Mouse (Mus musculus): Measurements from ENCODE around the gene Txndc8.
A peak's percentile ranks its signal among the peaks of the same experiment; 100 is the strongest.

Txndc8 gene

DNA sequence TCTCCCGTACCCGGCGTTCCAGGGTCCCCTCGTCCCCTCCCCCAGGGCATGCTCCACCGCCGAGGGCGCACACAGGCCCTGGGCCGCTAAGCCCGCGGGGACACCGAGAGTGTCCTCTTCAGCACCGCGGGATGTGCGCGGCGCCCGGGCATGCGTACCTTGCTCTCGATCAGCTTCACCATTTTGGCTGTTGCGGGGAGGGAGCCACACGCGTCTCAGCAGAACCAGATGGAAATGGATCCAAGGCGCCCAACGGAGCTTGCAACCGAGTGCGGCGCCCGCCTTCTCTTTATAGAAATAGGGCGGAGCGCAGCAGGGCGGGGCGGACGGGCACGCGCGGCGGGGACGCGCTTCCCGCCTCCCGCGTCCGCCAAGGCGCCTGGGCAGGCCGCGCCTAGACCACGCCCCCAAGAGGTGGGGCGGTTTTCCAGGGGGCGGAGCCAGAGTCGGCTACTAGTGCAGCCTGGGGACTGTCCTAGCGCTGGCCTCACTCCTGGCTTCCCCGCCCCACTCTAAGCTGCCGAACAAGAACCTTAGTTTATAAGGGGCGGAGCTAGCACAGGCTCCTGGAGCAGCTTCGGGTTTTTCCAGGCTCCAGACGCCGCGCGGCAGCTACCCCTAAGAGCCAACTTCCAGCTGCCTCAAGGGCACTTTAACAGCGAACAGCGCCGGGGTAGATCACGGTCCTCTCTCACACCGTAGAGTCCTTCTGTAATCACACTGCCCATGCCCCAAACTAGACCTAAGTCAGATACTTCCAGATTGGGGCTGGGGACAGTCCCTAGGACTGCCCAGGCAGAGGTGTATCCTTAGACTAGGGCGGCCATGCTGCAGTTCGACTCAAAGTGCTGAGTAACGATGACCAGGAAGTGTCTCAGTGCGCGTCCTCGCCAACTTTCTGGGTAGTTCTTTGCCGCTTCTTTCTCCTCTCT is 52.6 kb downstream of the Txndc8 start, which contains the start of gene Txn1:
TSS of gene Txn1 (minus strand) at position 383 of the 932 bp plus-strand sequence.
- peak; percentile 94 to 96 for DNase-seq

DNA sequence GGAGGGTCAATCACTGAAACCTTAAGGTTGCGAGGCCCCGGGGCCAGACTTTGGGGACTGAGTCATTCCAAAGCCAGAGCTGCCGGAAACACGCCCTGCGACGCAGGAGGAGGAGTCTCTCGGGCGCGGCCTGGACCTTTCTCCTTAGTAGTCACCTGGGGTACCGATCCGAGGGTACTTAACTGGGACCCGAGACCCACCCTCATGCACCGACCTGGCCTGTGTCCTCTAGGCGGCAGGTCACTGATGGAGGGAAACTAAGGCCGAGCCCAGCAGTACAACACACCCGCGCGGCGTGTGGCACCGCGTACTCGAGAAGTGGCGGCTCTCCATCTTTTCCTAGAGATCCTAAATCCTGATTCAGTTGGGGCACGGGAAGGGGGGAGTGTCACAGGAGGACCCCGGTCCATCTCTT is 53.4 kb downstream of the Txndc8 start:
- peak; percentile 57 to 72 for DNase-seq

DNA sequence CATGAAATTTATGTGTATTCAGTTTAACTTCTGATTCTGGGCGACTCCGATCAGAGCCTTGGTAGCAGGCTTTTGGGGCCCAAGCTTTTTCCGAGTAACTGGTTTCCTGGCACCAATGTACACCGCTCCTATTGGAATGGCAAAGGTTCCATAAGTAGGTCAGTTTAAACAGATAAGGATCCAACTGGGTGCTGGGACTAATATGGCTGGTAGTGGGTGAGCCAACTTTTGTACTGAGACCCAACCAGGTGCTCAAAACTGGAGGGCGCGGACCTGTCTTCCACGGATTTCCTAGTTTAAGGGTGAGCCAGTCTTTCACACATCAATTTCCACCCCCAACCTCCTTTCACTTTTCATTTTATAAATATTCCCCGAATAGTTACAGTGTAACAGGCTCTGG is 53.9 kb downstream of the Txndc8 start:
- no peak for DNase-seq

DNA sequence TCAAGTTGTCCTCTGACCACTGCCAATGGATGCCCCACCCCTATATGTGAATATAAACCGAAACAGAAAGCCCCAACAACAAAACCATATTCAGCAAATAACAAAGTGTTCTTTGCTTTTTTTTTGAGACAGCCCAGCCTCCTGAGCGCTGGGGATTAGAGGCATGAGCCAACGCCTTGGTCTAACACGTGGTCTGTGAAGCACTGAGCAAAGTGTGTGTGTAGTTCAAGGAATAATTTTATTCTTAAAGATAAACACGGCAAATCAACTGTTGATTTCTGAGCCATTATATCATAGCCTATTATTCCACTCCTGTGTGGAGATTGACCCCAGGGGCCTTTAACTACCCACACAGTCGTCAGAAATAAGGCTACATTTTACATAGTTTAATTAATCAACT is 54.3 kb downstream of the Txndc8 start:
- no peak for DNase-seq

DNA sequence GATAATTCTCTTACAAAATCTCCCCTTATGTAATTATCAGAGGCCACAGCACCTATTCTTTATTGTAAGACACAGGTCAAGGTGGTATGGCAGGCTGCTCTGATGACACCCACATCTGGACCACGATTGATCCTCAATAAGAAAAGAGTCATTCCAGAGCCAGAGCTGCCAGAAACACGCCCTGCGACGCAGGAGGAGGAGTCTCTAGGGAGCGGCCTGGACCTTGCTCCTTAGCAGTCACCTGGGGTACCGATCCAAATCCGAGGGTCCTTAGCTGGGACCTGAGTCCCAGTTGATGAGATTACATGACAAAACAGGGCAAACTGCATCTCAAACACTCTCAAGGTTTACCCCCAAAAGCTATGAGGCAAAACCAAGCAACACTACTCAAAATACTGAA is 55.1 kb downstream of the Txndc8 start:
- DNase-seq = no peak

DNA sequence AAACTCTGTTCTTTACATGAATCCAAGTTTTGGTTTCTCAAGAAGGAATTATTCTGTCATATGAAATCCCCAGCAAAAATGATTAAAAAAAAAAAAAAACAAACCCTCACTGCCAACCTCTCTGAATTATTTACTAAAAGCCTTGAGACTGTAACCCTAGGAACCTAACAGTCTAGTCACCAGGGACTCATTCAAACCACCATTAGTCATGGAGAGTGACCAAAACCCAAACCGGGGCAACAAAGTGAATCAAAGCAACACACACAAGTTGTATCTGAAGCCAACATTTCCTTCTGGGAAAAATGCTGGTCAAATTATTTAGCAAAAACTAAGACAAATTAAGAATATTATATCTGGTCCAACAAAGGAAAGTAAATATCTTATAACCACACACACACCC is 56.0 kb downstream of the Txndc8 start:
- no peak for DNase-seq

DNA sequence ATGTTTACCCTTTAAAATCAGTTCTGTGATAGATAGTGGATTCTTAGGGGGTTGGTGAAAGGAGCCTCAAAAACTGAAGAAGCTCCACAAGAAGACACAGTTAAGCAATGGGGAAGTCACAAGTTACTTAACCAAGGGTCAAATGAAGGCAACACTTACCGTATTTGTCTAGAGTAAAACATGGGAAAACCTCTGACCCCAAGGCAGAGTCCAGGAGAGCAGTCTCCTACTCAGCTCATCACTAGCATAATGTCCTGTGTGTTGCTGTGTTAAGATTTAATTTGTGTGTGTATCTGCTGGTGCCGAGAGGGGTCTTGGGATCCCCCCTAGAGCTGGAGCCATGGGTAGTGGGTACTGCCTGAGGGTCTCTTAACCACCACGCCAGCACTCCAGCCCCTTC is 56.5 kb downstream of the Txndc8 start:
- no peak for DNase-seq

DNA sequence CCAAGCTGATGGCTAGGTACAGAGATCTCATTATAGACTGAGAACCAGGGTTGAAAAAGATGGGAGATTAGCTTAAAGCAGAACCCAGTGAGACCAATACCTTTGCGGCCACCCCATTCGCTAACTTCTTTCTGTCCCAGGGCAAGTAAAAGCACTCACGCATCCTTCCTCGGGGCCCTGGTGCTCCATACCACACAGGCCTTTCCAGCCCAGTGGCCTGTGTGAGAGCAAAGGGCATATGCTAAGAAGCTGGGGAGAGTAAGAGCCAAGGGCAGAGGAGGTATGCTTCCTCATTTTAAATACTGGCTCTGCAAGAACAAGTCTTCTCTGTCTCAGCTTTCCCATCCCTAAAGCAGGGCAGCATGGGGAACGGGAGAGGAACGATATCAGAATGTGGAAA is 59.1 kb downstream of the Txndc8 start:
- no peak for DNase-seq

DNA sequence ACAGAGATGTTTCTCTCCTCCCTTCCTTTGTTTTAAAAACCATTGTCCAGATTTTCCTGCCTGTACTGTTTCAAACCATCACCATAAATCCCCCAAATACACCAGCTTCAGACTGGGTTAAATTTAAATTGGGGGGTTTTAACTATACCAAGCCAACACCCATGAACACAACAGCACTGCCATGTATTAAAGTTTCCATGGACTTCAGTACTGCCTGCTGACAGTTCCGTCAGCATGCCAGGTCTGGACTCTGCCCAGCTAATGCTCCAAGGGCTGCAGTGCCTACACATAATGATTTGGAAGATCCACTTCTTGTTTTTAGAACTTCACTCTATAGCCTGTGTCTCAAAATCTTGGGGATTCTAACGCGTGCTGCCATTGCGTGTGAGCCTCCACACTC is 61.4 kb downstream of the Txndc8 start:
- DNase-seq = no peak

DNA sequence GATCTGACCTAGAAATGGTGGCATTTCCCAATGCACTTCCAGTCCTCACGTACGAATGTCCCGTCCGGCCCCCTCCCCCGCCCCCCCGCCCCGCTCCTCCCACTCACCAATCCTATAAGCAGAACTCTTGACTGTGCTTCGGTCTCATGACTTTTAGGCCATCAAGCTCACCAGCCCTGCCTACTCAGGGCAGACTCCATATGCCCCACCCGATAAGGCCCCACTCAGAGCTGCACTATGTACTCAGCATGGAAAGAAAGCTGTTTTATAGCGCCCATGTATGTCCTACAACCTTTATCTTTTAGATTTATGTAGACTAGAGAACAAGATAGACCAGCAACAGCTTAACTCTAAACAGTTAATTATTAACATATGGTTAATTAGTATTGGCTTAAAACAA is 61.9 kb downstream of the Txndc8 start:
- DNase-seq = no peak

DNA sequence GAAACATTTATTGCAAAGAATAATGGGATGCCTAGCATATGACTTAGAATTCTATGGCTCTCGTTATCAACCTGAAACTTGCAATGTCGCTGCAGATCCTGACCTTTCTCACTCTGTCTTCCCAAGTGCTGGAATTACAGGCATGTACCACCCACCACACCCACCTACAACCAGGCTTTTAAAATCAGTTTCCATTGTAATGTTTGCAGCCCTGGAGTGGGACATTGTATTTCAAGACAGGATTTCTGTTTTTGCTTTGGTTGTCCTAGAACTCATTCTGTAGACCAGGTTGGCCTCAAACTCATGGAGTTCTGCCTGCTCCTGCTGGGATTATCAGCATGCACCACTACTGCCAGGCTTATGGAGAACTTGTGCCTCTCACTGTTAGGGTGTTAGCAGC is 66.0 kb downstream of the Txndc8 start:
- DNase-seq = no peak

DNA sequence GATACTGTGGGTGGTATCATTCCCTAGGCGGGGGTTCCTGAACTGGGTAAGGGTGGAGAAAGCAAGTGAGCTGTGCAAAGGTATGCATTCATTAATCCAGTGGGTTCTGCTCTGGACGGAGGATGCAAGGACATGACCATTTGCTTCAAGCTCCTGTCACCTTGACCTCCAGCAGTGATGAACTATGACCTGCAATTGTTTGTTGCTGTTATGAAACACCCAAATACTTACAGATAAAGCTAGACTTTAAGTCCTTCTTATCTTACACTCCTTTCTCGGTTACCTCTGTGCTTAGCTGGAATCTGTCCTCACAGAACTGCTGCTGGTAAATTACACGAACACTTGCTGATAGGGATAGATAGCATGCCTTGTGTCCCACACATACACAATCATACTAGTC is 68.3 kb downstream of the Txndc8 start:
- DNase-seq = no peak

DNA sequence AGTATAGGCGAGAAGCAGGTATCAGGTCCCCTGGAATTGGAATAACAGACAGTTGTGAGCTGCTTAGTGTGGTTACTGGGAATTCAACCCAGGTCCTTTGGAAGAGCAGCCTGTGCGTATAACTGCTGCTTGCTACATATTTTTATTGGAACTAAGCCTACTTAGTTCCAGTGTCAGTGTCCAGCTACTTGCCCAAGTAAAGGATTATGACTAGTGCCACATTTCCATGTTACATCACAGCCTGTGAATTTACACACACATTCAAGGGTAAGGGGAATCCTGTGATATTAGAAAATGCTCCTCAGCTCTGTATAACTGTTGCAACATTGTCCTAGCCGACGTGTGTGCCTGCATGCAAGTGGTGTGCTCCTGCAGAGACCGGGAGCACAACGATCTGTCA is 71.6 kb downstream of the Txndc8 start:
- no peak for DNase-seq

DNA sequence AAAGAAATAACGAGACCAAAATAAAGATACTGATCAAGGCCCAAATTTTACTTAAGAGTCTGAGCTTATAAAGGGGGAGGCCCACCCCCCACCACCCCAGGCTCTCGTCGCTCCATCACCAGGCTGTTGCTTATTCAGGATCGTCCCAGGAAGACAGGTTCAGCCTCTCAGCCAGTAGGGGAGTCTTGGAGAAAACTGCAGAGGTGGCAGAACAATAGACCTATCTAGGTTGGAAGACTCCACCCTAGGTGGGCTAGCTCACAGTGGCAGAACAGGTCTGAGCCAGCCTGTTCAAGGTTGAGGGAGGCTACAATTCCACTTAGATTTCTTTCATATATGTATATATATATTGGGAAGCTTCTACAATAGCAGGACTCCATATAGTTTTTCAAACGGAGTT is 74.7 kb downstream of the Txndc8 start:
- no peak for DNase-seq
